Mouse (Mus musculus) bone marrow, adult 2 months (tissue): Measurements from ENCODE around the gene Erg28.

ENCODE experiments used
- CTCF ChIP-seq: fragments of 200-500 bp; IDR thresholded peaks from 2 replicates; pipeline ENCODE4 v1.5.1; 2011; ENCODE audit warnings: low read length, control low read depth; ENCODE audit not compliant: control insufficient read depth, insufficient read depth
- POLR2A ChIP-seq: fragments of 200-500 bp; IDR thresholded peaks from 2 replicates; pipeline ENCODE4 v1.6.1; 2011; ENCODE audit warnings: low read depth, mild to moderate bottlenecking, control low read depth, low read length, borderline replicate concordance; ENCODE audit not compliant: control insufficient read depth

DNA sequence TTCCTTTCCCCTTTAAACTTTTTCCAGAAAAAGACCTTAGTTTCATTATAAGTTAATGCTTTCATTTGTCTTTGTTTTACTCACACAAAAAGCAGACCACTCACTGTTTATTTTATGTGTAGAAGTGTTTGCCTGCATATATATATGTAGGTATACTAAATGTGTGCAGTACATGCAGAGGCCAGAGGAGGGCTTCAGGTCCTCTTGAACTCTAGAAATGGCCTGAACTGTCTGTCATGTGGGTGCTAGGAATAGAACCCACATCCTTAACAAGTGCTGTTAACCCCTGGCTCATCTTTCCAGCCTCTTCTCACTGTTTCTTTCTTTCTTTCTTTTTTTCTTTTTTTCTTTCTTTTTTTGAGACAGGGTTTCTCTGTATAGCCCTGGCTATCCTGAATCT, 42.8 kb upstream of the Erg28 start:
- TF ChIP-seq POLR2A (no peak), CTCF (no peak)
